Mouse (Mus musculus) brain, embryonic 14.5 days (tissue): Measurements from ENCODE around the gene Phc1.

ENCODE experiments used
- CTCF ChIP-seq: fragments of 200-500 bp; IDR thresholded peaks from 2 replicates; pipeline ENCODE4 v1.5.1; 2012; ENCODE audit warnings: inconsistent platforms, mild to moderate bottlenecking, moderate library complexity, borderline replicate concordance; ENCODE audit not compliant: insufficient read depth, insufficient read length; ENCODE audit errors: extremely low read depth
- POLR2A ChIP-seq: fragments of 200-500 bp; IDR thresholded peaks from 2 replicates; pipeline ENCODE4 v1.6.1; 2012; ENCODE audit warnings: mild to moderate bottlenecking, inconsistent platforms, borderline replicate concordance; ENCODE audit not compliant: poor library complexity, insufficient read depth, insufficient read length, severe bottlenecking; ENCODE audit errors: extremely low read depth

DNA sequence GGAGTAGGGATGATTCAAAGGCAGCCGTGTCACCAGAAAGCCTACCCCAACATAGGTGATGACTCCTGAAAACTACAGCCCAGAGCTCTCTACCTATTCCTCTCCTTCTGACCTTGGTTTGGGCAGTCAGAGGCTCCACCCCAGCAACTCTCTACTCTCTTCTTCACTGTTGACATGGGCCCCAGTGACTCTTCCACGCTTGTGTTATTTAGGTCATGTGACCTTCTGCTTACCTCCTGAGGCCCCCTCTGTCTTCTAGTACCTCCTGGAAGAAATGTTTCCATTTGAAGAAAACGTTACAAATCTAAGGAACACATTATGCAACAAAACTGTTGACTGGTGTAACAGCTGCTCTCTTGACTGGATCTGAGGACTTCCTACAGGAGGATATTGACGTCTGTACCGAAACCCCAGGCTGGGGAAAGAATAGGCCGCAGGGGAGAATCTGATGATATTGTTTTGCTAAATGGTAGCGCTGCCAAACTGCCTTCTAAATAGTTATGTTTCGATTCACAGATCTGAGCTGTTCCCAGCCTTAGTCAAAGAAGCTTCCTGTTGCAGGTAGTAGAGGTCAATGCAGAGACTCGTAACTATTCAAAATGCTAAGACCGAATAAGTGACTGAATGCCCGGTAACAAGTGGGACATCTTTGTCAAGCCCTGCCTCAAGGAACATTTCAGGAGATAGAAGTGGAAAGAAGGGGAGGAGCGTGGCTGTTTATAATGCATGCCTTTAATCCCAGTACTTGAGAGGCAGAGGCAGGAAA is 35.4 kb downstream of the Phc1 start:
- TF ChIP-seq CTCF: no peak
- TF ChIP-seq POLR2A: no peak
